Mouse (Mus musculus) intestine, embryonic 16.5 days (tissue): ENCODE data around the gene Sigmar1. TPM values are rescaled to one million over a fixed set of nuclear protein-coding genes. Genes with fewer than 3 reads are reported as not detected.
"Not testable (repeated sequence)": the region's sequence is repeated elsewhere in the genome, so short reads cannot be mapped to it uniquely, and the experiment has no call there.

Experiments used
- ATAC-seq: fragments of 200-750 bp; cut with Nextera tagmentation; 2 replicates; pipeline ENCODE4 v1.8.0; 2017; ENCODE audit warnings: moderate TSS enrichment, moderate library complexity
- H3K27ac ChIP-seq: fragments of 300-500 bp; sonication (generic); 2 replicates; pipeline ENCODE4 v1.5.1; 2014; ENCODE audit warnings: mild to moderate bottlenecking, low read length
- H3K27me3 ChIP-seq: fragments of 300-500 bp; sonication (generic); replicated peaks from 2 replicates; pipeline ENCODE4 v1.6.1; 2014; ENCODE audit warnings: low read length, control low read depth, mixed read lengths; ENCODE audit not compliant: control insufficient read depth, insufficient read depth
- H3K36me3 ChIP-seq: fragments of 300-500 bp; sonication (generic); 2 replicates; pipeline ENCODE4 v1.6.1; 2014; ENCODE audit warnings: low read length, control low read depth; ENCODE audit not compliant: control insufficient read depth, insufficient read depth
- H3K4me1 ChIP-seq: fragments of 300-500 bp; sonication (generic); 2 replicates; pipeline ENCODE4 v1.6.1; 2014; ENCODE audit warnings: low read length, control low read depth, mixed read lengths; ENCODE audit not compliant: control insufficient read depth, insufficient read depth
- H3K4me2 ChIP-seq: fragments of 300-500 bp; sonication (generic); 2 replicates; pipeline ENCODE4 v1.6.1; 2014; ENCODE audit warnings: low read depth, low read length, control low read depth
- H3K4me3 ChIP-seq: fragments of 300-500 bp; sonication (generic); 2 replicates; pipeline ENCODE4 v1.5.1; 2014; ENCODE audit warnings: mild to moderate bottlenecking, low read length
- H3K9ac ChIP-seq: fragments of 300-500 bp; sonication (generic); 2 replicates; pipeline ENCODE4 v1.6.1; 2014; ENCODE audit warnings: low read depth, low read length
- H3K9me3 ChIP-seq: fragments of 300-500 bp; sonication (generic); 2 replicates; pipeline ENCODE4 v1.6.1; 2016; ENCODE audit warnings: low read length, control low read depth; ENCODE audit not compliant: control insufficient read depth
- WGBS: fragments of 180-500 bp; shearing (Covaris S2); extraction: QIAGEN DNeasy Blood & Tissue Kit; methylation state at CpG from one replicate; pipeline ENCODE4 v1.1.7; 2014; 5-methylcytosine and 5-hydroxymethylcytosine counted together
- polyA plus RNA-seq: library from polyadenylated mRNA; unstranded; fragments of >200 nt; fragmentation: Nextera tagmentation; extraction: Ambion mirVana; gene quantifications from 2 replicates; pipeline ENCODE4 v1.2.1, GENCODE M21; 2015

Gene Sigmar1
- polyA plus RNA-seq, 1 experiment from 2014 or later: 111 TPM

- H3K27me3 ChIP-seq, ATAC-seq, H3K27ac ChIP-seq, H3K36me3 ChIP-seq, H3K9me3 ChIP-seq, H3K4me1 ChIP-seq: not testable (repeated sequence)
- peak overlapping the region; percentile 37 for H3K4me3 ChIP-seq
- WGBS: 8% methylated on average over 7 of the region's 16 CpGs
- H3K4me2 ChIP-seq: peak overlapping the region; percentile 48
- 0 out of 2 replicates have a peak overlapping the region, but pooled peaks have one; percentile 48 for H3K9ac ChIP-seq
Observed at GRCm38 (mm10) chr4:41772946-41773345, 17.0 kb upstream of the Sigmar1 start.

GRCm38 (mm10) chr4:41767301-41767700 is 11.3 kb upstream of the Sigmar1 start:
- H3K4me2 ChIP-seq, H3K36me3 ChIP-seq, H3K27me3 ChIP-seq, H3K9ac ChIP-seq, H3K9me3 ChIP-seq, H3K4me1 ChIP-seq, H3K27ac ChIP-seq, ATAC-seq, H3K4me3 ChIP-seq: not testable (repeated sequence)
- WGBS: 74% methylated on average over 10 of the region's 10 CpGs

GRCm38 (mm10) chr4:41763176-41763575 is 7.2 kb upstream of the Sigmar1 start:
- not testable (repeated sequence) for H3K9me3 ChIP-seq, H3K27me3 ChIP-seq, H3K36me3 ChIP-seq, H3K4me3 ChIP-seq, ATAC-seq, H3K4me2 ChIP-seq, H3K9ac ChIP-seq, H3K27ac ChIP-seq
- 74% methylated on average over 3 of the region's 6 CpGs for WGBS
- peaks cover 29% of the 10 kb centered on the region for H3K4me1 ChIP-seq

- Histone ChIP-seq H3K4me3 (peak overlapping the region; percentile 19; the same call in 1 of the 2 replicates), H3K4me1 (peaks cover 29% of the 10 kb centered on the region), H3K9ac (peak overlapping the region; percentile 53; the same call in 1 of the 2 replicates), H3K27ac (peak overlapping the region; percentile 95), H3K4me2 (peak overlapping the region; percentile 75)
- WGBS: 41% methylated on average over 8 of the region's 8 CpGs
- not testable (repeated sequence) for H3K9me3 ChIP-seq, H3K36me3 ChIP-seq, ATAC-seq, H3K27me3 ChIP-seq
Observed at GRCm38 (mm10) chr4:41762688-41763114, 6.7 kb upstream of the Sigmar1 start.

GRCm38 (mm10) chr4:41762099-41762687 is 6.2 kb upstream of the Sigmar1 start:
- no peaks in the 10 kb centered on the region for H3K9me3 ChIP-seq
- 0 out of 2 replicates have a peak, but pooled peaks cover 4% of the 10 kb centered on the region for H3K36me3 ChIP-seq
- ATAC-seq: peak; percentile 2; the same call in 1 of the 2 replicates
- 33% methylated on average over 8 of the region's 8 CpGs for WGBS
- H3K9ac ChIP-seq: peak overlapping the region; percentile 53
- H3K4me1 ChIP-seq: peaks cover 34% of the 10 kb centered on the region
- peak overlapping the region; percentile 75 for H3K4me2 ChIP-seq
- H3K27ac ChIP-seq: peak overlapping the region; percentile 95
- peak overlapping the region; percentile 19; the same call in 1 of the 2 replicates for H3K4me3 ChIP-seq
- no peaks in the 10 kb centered on the region for H3K27me3 ChIP-seq

- no peaks in the 10 kb centered on the region for H3K27me3 ChIP-seq
- no peak for ATAC-seq
Observed at GRCm38 (mm10) chr4:41761680-41762079, 5.7 kb upstream of the Sigmar1 start.

GRCm38 (mm10) chr4:41760911-41761310 is 5.0 kb upstream of the Sigmar1 start:
- peak overlapping the region; percentile 73 for H3K9ac ChIP-seq
- no peaks in the 10 kb centered on the region for H3K27me3 ChIP-seq
- H3K4me2 ChIP-seq: peak overlapping the region; percentile 75
- H3K27ac ChIP-seq: peak overlapping the region; percentile 95
- no peaks in the 10 kb centered on the region for H3K9me3 ChIP-seq
- peaks cover 42% of the 10 kb centered on the region for H3K4me1 ChIP-seq
- WGBS: 66% methylated on average over 4 of the region's 4 CpGs
- peak overlapping the region; percentile 52 for H3K4me3 ChIP-seq
- 0 out of 2 replicates have a peak, but pooled peaks cover 6% of the 10 kb centered on the region for H3K36me3 ChIP-seq
- ATAC-seq: peak; percentile 6; the same call in 1 of the 2 replicates

More at GRCm38 (mm10) chr4:41761680-41762079, 5.7 kb upstream of the Sigmar1 start:
- no peaks in the 10 kb centered on the region for H3K9me3 ChIP-seq
- H3K9ac ChIP-seq: peak overlapping the region; percentile 73
- H3K36me3 ChIP-seq: 0 out of 2 replicates have a peak, but pooled peaks cover 6% of the 10 kb centered on the region
- peaks cover 36% of the 10 kb centered on the region for H3K4me1 ChIP-seq
- peak overlapping the region; percentile 52 for H3K4me3 ChIP-seq
- peak overlapping the region; percentile 95 for H3K27ac ChIP-seq
- peak overlapping the region; percentile 75 for H3K4me2 ChIP-seq

GRCm38 (mm10) chr4:41760288-41760721 is 4.3 kb upstream of the Sigmar1 start:
- under 1% methylated on average over 15 of the region's 15 CpGs for WGBS
- peak overlapping the region; percentile 73 for H3K9ac ChIP-seq
- peak overlapping the region; percentile 75 for H3K4me2 ChIP-seq
- H3K4me1 ChIP-seq: peaks cover 42% of the 10 kb centered on the region
- 0 out of 2 replicates have a peak, but pooled peaks cover 6% of the 10 kb centered on the region for H3K36me3 ChIP-seq
- peak; percentile 94 for ATAC-seq
- H3K9me3 ChIP-seq: no peaks in the 10 kb centered on the region
- no peaks in the 10 kb centered on the region for H3K27me3 ChIP-seq
- peak overlapping the region; percentile 95 for H3K27ac ChIP-seq
- H3K4me3 ChIP-seq: peak overlapping the region; percentile 52

GRCm38 (mm10) chr4:41759656-41760287 is 3.8 kb upstream of the Sigmar1 start:
- H3K4me2 ChIP-seq: peak overlapping the region; percentile 75
- peak overlapping the region; percentile 52 for H3K4me3 ChIP-seq
- ATAC-seq: peak; percentile 37
- H3K27me3 ChIP-seq: no peaks in the 10 kb centered on the region
- 34% methylated on average over 6 of the region's 6 CpGs for WGBS
- H3K9me3 ChIP-seq: no peaks in the 10 kb centered on the region
- H3K36me3 ChIP-seq: 0 out of 2 replicates have a peak, but pooled peaks cover 6% of the 10 kb centered on the region
- H3K27ac ChIP-seq: peak overlapping the region; percentile 95
- H3K9ac ChIP-seq: peak overlapping the region; percentile 73
- peaks cover 45% of the 10 kb centered on the region for H3K4me1 ChIP-seq
